Mouse (Mus musculus): Measurements from ENCODE around the gene Hdac5. TPM values are rescaled to one million over a fixed set of nuclear protein-coding genes. Genes with fewer than 3 reads are reported as not detected.

Hdac5 gene
- polyA plus RNA-seq (2015; fragmentation: Nextera tagmentation; extraction: Ambion mirVana) = 19.9 and 24.8 TPM in 2 replicates

- DNase-seq (ENCODE audit: low spot score) = peak; percentile 99
These were observed at the start of gene Hdac5 for GRCm38 (mm10) chr11:102230006-102230741. TSS of gene Hdac5 (minus strand) at chr11:102230166.

- no peak for DNase-seq (ENCODE audit: low spot score)
These were observed 49.6 kb upstream of the Hdac5 start for GRCm38 (mm10) chr11:102279595-102279994.

GRCm38 (mm10) chr11:102277754-102278153 lies 47.8 kb upstream of the Hdac5 start:
- DNase-seq (ENCODE audit: low spot score) = no peak

- DNase-seq (ENCODE audit: low spot score) = peak; percentile 21
These were observed 46.5 kb upstream of the Hdac5 start for GRCm38 (mm10) chr11:102276411-102276915.

GRCm38 (mm10) chr11:102268520-102269244 lies 38.7 kb upstream of the Hdac5 start, which contains the start of gene Asb16:
TSS of gene Asb16 (plus strand) at chr11:102268743.
- DNase-seq (ENCODE audit: low spot score) = no peak

- peak; percentile 68 for DNase-seq (ENCODE audit: low spot score)
These were observed 37.5 kb upstream of the Hdac5 start for GRCm38 (mm10) chr11:102267480-102267879.

GRCm38 (mm10) chr11:102266631-102267355 lies 36.8 kb upstream of the Hdac5 start:
- DNase-seq (ENCODE audit: low spot score) = no peak

- DNase-seq (ENCODE audit: low spot score) = no peak
These were observed 35.9 kb upstream of the Hdac5 start for GRCm38 (mm10) chr11:102265816-102266215.

- DNase-seq (ENCODE audit: low spot score) = no peak
These were observed 33.2 kb upstream of the Hdac5 start for GRCm38 (mm10) chr11:102263211-102263610.

GRCm38 (mm10) chr11:102258521-102258920 lies 28.6 kb upstream of the Hdac5 start:
- peak; percentile 23 for DNase-seq (ENCODE audit: low spot score)

GRCm38 (mm10) chr11:102258095-102258494 lies 28.1 kb upstream of the Hdac5 start:
- DNase-seq (ENCODE audit: low spot score) = no peak

- DNase-seq (ENCODE audit: low spot score) = no peak
These were observed 27.5 kb upstream of the Hdac5 start for GRCm38 (mm10) chr11:102257514-102257913.

GRCm38 (mm10) chr11:102249351-102250090 lies 19.6 kb upstream of the Hdac5 start:
- no peak for DNase-seq (ENCODE audit: low spot score)

GRCm38 (mm10) chr11:102248630-102249230 lies 18.8 kb upstream of the Hdac5 start, which contains the start of gene BC030867:
TSS of gene BC030867 (plus strand) at chr11:102248882.
- peak; percentile 97 for DNase-seq (ENCODE audit: low spot score)

GRCm38 (mm10) chr11:102246871-102247270 lies 16.9 kb upstream of the Hdac5 start:
- no peak for DNase-seq (ENCODE audit: low spot score)

GRCm38 (mm10) chr11:102246273-102246635 lies 16.3 kb upstream of the Hdac5 start:
- no peak for DNase-seq (ENCODE audit: low spot score)

- no peak for DNase-seq (ENCODE audit: low spot score)
These were observed 15.8 kb upstream of the Hdac5 start for GRCm38 (mm10) chr11:102245581-102246272.

GRCm38 (mm10) chr11:102244926-102245449 lies 15.0 kb upstream of the Hdac5 start:
- DNase-seq (ENCODE audit: low spot score) = peak; percentile 48

GRCm38 (mm10) chr11:102241874-102242273 lies 11.9 kb upstream of the Hdac5 start:
- DNase-seq (ENCODE audit: low spot score) = no peak

GRCm38 (mm10) chr11:102241246-102241645 lies 11.3 kb upstream of the Hdac5 start:
- DNase-seq (ENCODE audit: low spot score) = no peak

All from thymus, postnatal 0 days (tissue).